Mouse (Mus musculus) monocyte, adult 59 days (primary cell): ENCODE measurements around the gene Zbp1. TPM values are rescaled to one million over a fixed set of nuclear protein-coding genes. Genes with fewer than 3 reads are reported as not detected.

Experiments
- total RNA-seq, 2 experiments: library from RNA; stranded (reverse); gene quantifications; one replicate each; pipeline ENCODE4 v1.2.4; 2023

Zbp1 gene
- 10 to 100 TPM; 66.4 to 96.4 TPM for total RNA-seq

DNA sequence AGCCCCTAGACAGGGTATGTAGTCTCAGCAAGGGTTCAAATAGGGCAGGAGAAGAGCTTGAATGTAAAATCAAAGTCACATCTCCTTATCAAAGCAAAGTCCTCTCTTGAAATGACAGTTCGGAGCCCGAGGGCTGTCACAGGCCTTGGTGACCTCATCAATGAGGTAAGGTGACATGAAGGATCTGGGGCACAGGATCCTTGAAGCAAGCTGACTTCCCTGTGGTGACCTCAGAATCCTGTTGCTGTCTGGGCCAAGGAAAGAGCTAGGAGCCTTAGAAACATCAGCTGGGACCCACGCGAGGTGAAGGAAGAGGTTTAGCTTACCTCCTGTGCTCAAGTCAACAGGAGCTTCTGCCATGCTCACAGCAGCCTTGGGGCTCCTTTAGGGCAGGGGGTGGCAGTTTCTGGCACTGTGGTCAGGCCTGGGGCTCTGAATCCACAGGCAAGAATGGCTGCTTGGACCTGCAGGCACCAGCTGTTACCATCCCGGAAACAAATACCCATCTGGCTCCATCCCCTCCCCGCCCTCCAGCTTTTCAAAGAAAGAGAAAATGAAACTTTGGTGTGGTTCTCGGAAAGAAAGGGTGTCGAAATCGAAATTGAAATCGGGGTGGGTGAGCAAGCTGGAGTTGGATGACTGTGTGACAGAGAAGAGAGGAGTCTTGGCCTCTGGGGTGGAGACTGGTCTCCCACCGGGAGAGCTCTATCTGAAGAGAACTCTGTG lies at the start of gene Zbp1:
Zbp1 (minus strand) TSS at position 508 of the 726 bp plus-strand sequence.

Other genes starting within 250 kb of the Zbp1 start
- not detected for gene Spo11, start 241.2 kb downstream of the Zbp1 start, total RNA-seq
- gene Rae1, start 218.8 kb downstream of the Zbp1 start, total RNA-seq: 10 to 100 TPM; 40.4 to 45.7 TPM
- 10 to 100 TPM; 56.3 to 61.8 TPM for gene Rbm38, start 198.4 kb downstream of the Zbp1 start, total RNA-seq
- not detected for gene Ctcfl, start 99.4 kb downstream of the Zbp1 start, total RNA-seq
- gene Pck1, start 65.9 kb downstream of the Zbp1 start, total RNA-seq: not detected
- under 1 TPM in 1 of 2 experiments, not detected in 1; 0.15 TPM for gene Pmepa1, start 57.6 kb upstream of the Zbp1 start, total RNA-seq